25 mouse cellular contexts compared by ENCODE assay signal in the genomic region with DNA sequence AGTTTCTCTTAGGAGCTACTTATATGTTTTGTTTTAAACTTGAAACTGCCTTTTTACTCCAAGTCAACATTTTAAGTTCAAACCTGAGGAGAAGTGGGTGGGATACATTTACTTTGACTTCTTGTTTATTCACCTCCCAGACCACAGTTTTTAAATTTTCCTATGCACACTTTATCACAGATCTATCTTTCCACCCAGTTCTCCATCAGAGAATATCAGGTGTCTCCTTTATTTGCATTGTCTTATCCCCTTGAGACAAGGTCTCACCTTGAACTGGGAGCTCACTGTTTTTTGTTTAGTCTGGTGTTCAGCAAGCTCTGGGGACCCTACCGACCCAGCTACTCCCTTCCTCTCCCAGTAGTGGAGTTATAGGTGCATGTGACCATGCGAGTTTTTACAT. TPM values are rescaled to one million over a fixed set of nuclear protein-coding genes. Genes with fewer than 3 reads are reported as not detected.
DNase-seq lines count a peak whose midpoint lies in the region; ATAC-seq and TF ChIP-seq lines count a peak whose summit lies in the region.
"Had no signal": no experiment of that assay in that cellular context is flagged by ENCODE, and none has a peak within 500 bp of the region (broad histone marks: within the 10 kb centered on the region; RNA-seq: fewer than 3 reads in every experiment).

No protein-coding gene starts in this region.

- H3K27ac ChIP-seq in CH12.LX (ENCODE audit: insufficient read depth, low read depth): no peak overlapping the region
- H3K27ac ChIP-seq in bone marrow, adult 2 months (ENCODE audit: control insufficient read depth, insufficient read depth, low read depth, low read length, poor library complexity): peak overlapping the region; percentile 4; the same call in 1 of the 2 replicates
- H3K27ac ChIP-seq in forebrain, embryonic 12.5 days: no peak overlapping the region
- H3K27ac ChIP-seq: embryonic facial prominence, embryonic 13.5 days; embryonic facial prominence, embryonic 15.5 days; forebrain, embryonic 10.5 days; forebrain, embryonic 13.5 days; forebrain, embryonic 15.5 days had no signal

- TF ChIP-seq POLR2A in CH12.LX (IDR thresholded peaks at IDR 0.05; ENCODE audit: low read depth, low read length): no peak
- TF ChIP-seq POLR2A in bone marrow, adult 2 months (IDR thresholded peaks at IDR 0.05; ENCODE audit: borderline replicate concordance, control insufficient read depth, low read depth, low read length): no peak

- peak; percentile 80 for TF ChIP-seq EP300 in CH12.LX (IDR thresholded peaks at IDR 0.05; ENCODE audit: low read length)

- dilution Hi-C loops in CH12.LX (cut with MboI; ENCODE audit: extremely low pct_ligation_motif_present, extremely low pct_unique_long_range_greater_than_20kb, low sequenced_read_pairs): no loop called here

- peak overlapping the region; percentile 44; the same call in 1 of the 2 replicates for H3K4me2 ChIP-seq in CH12.LX (ENCODE audit: insufficient read depth, low read depth, poor library complexity, severe bottlenecking)
- no peak overlapping the region for H3K4me2 ChIP-seq in forebrain, embryonic 12.5 days
- H3K4me2 ChIP-seq: embryonic facial prominence, embryonic 13.5 days; embryonic facial prominence, embryonic 15.5 days; forebrain, embryonic 13.5 days; forebrain, embryonic 15.5 days had no signal

- no peak for TF ChIP-seq CTCF in CH12.LX (conservative IDR thresholded peaks at IDR 0.05 in 1 of 2, IDR thresholded peaks at IDR 0.05 in 1 of 2; ENCODE audit: low read depth in 2 of 2, low read length in 2 of 2)
- TF ChIP-seq CTCF in bone marrow, adult 2 months (IDR thresholded peaks at IDR 0.05; ENCODE audit: control insufficient read depth, insufficient read depth, low read length): no peak

- peaks cover 4 to 22% of the 10 kb centered on the region in 2 experiments for H3K36me3 ChIP-seq in CH12.LX (replicated peaks in 1 of 2; ENCODE audit: control insufficient read depth in 1 of 2, insufficient read depth in 1 of 2, low read length in 1 of 2)
- H3K36me3 ChIP-seq in splenic B cell, adult 2 months (ENCODE audit: control insufficient read depth, insufficient read depth, low read length, poor library complexity, severe bottlenecking): 0 out of 2 replicates have a peak, but pooled peaks cover 1% of the 10 kb centered on the region
- H3K36me3 ChIP-seq in forebrain, embryonic 12.5 days (replicated peaks): no peaks in the 10 kb centered on the region
- H3K36me3 ChIP-seq: embryonic facial prominence, embryonic 13.5 days; embryonic facial prominence, embryonic 15.5 days; forebrain, embryonic 10.5 days; forebrain, embryonic 15.5 days; G1E had no signal

- TF ChIP-seq RAD21 in CH12.LX (IDR thresholded peaks at IDR 0.05; ENCODE audit: low read depth, low read length): no peak

- 0 out of 2 replicates have a peak overlapping the region, but pooled peaks have one; percentile 26 for H3K9ac ChIP-seq in CH12.LX (ENCODE audit: insufficient read depth, low read depth)
- no peak overlapping the region for H3K9ac ChIP-seq in forebrain, embryonic 12.5 days
- H3K9ac ChIP-seq: embryonic facial prominence, embryonic 13.5 days; embryonic facial prominence, embryonic 15.5 days; forebrain, embryonic 13.5 days; forebrain, embryonic 15.5 days; forebrain, postnatal 0 days had no signal

- peaks cover 2 to 22% of the 10 kb centered on the region in 2 experiments; a peak in 2 of 4 replicates for H3K4me1 ChIP-seq in CH12.LX (ENCODE audit: control insufficient read depth in 1 of 2, insufficient read depth in 2 of 2)
- H3K4me1 ChIP-seq in bone marrow, adult 2 months (ENCODE audit: control insufficient read depth, insufficient read depth, low read length): no peaks in the 10 kb centered on the region; the same call in 1 of the 2 replicates
- no peaks in the 10 kb centered on the region for H3K4me1 ChIP-seq in forebrain, embryonic 12.5 days
- H3K4me1 ChIP-seq: embryonic facial prominence, embryonic 13.5 days; embryonic facial prominence, embryonic 15.5 days; forebrain, embryonic 10.5 days; forebrain, embryonic 13.5 days; forebrain, embryonic 15.5 days had no signal

- H3K27me3 ChIP-seq in CH12.LX (replicated peaks): no peaks in the 10 kb centered on the region
- H3K27me3 ChIP-seq in splenic B cell, adult 2 months (ENCODE audit: control insufficient read depth, insufficient read depth, low read length, poor library complexity, severe bottlenecking): no peaks in the 10 kb centered on the region
- no peaks in the 10 kb centered on the region for H3K27me3 ChIP-seq in forebrain, embryonic 12.5 days
- H3K27me3 ChIP-seq: embryonic facial prominence, embryonic 13.5 days; embryonic facial prominence, embryonic 15.5 days; forebrain, embryonic 13.5 days; forebrain, embryonic 15.5 days had no signal

- ATAC-seq in forebrain, embryonic 12.5 days (ENCODE audit: low FRiP score): no peak
- no peak for ATAC-seq in granulocyte monocyte progenitor cell, adult 5-6 weeks (replicated peaks; ENCODE audit: poor library complexity, severe bottlenecking)
- ATAC-seq: activated CD4-positive, CD25-positive, alpha-beta regulatory T cell, adult 4 months; forebrain, embryonic 13.5 days; forebrain, embryonic 15.5 days; forebrain, postnatal 0 days; Patski had no signal

- WGBS in bone marrow, adult 2 months: 40% methylated on average over 2 of the region's 2 CpGs
- WGBS in forebrain, embryonic 12.5 days: 79% methylated on average over 2 of the region's 2 CpGs

- in situ Hi-C loops in CH12.LX (cut with MboI; ENCODE audit: low pct_ligation_motif_present, low pct_unique_long_range_greater_than_20kb, low sequenced_read_pairs): no loop called here

- DNase-seq in CH12.LX (ENCODE audit: extremely low read depth): peak; percentile 48
- peak; percentile 45 for DNase-seq in splenic B cell, adult 2 months (ENCODE audit: low read depth, low spot score)
- DNase-seq: adrenal gland, postnatal 10 days; adrenal gland, postnatal 25 days; cerebellum, adult 11 months; cerebellum, adult 18-20 months; cerebellum, adult 8-10 months; cerebellum, adult 9-11 months; cerebellum, postnatal 14 days; cerebellum, postnatal 36 days; embryo, embryonic 11 days; forebrain, postnatal 0 days had no signal

- H3K9me3 ChIP-seq in CH12.LX (replicated peaks; ENCODE audit: low read length): no peaks in the 10 kb centered on the region
- H3K9me3 ChIP-seq in forebrain, embryonic 12.5 days: no peaks in the 10 kb centered on the region
- H3K9me3 ChIP-seq: embryonic facial prominence, embryonic 13.5 days; embryonic facial prominence, embryonic 15.5 days; forebrain, embryonic 10.5 days; forebrain, embryonic 13.5 days; forebrain, embryonic 15.5 days; G1E had no signal

- H3K79me2 ChIP-seq in CH12.LX (replicated peaks; ENCODE audit: control insufficient read depth, extremely low read depth, insufficient read depth, poor library complexity, severe bottlenecking): 0 out of 2 replicates have a peak, but pooled peaks cover 2% of the 10 kb centered on the region

- H3K4me3 ChIP-seq in CH12.LX (replicated peaks in 1 of 3; ENCODE audit: low read depth in 2 of 3, low read length in 2 of 3, poor library complexity in 1 of 3): no peak overlapping the region
- H3K4me3 ChIP-seq in bone marrow, adult 2 months (replicated peaks; ENCODE audit: control insufficient read depth, low read depth, low read length): peak overlapping the region; percentile 40
- no peak overlapping the region for H3K4me3 ChIP-seq in forebrain, embryonic 12.5 days (replicated peaks)
- H3K4me3 ChIP-seq: embryonic facial prominence, embryonic 13.5 days; embryonic facial prominence, embryonic 15.5 days; erythroblast, embryonic 14.5 days; forebrain, embryonic 10.5 days; forebrain, embryonic 13.5 days; forebrain, embryonic 15.5 days had no signal

TF ChIP-seq in CH12.LX, 34 proteins besides CTCF, POLR2A, EP300 and RAD21:
- TF ChIP-seq POLR2AphosphoS2 (IDR thresholded peaks at IDR 0.05; ENCODE audit: low read depth, low read length): no peak
- TF ChIP-seq ZKSCAN1 (IDR thresholded peaks at IDR 0.05; ENCODE audit: borderline replicate concordance, low read depth, low read length): no peak
- no peak for TF ChIP-seq ZNF384 (IDR thresholded peaks at IDR 0.05; ENCODE audit: low read depth, low read length)
- peak; percentile 20; the same call in 1 of the 2 replicates for TF ChIP-seq IRF4 (IDR thresholded peaks at IDR 0.05; ENCODE audit: low read depth, low read length)
- TF ChIP-seq JUN (IDR thresholded peaks at IDR 0.05; ENCODE audit: insufficient read depth, low read depth, low read length): no peak
- TF ChIP-seq HCFC1 (IDR thresholded peaks at IDR 0.05; ENCODE audit: low read depth, low read length): no peak
- no peak for TF ChIP-seq JUND (conservative IDR thresholded peaks at IDR 0.05; ENCODE audit: low read depth, low read length)
- peak; percentile 40; the same call in 1 of the 2 replicates for TF ChIP-seq BHLHE40 (IDR thresholded peaks at IDR 0.05; ENCODE audit: low read depth, low read length)
- TF ChIP-seq ETS1 (conservative IDR thresholded peaks at IDR 0.05; ENCODE audit: low read depth, low read length): peak; percentile 59
- no peak for TF ChIP-seq E2F4 (IDR thresholded peaks at IDR 0.05; ENCODE audit: insufficient replicate concordance, low read depth, low read length)
- no peak for TF ChIP-seq SIN3A (IDR thresholded peaks at IDR 0.05; ENCODE audit: low read length)

RNA-seq across cellular contexts. Expression of gene Cybb, which starts 21.7 kb away (rescaled TPM):
- total RNA-seq in CH12.LX (2012; rRNA removed) (46.3 and 57.0 TPM in 2 replicates), CH12.LX (2014; rRNA removed) (111 TPM in 2 replicates)
- polyA plus RNA-seq in CH12.LX (2012; ENCODE audit: insufficient read length, low read depth): 126 and 127 TPM in 2 replicates
- 27.3 and 62.6 TPM in 2 replicates for polyA plus RNA-seq in bone marrow, adult 2 months (2011; ENCODE audit: insufficient read depth, insufficient read length, low replicate concordance, missing spikeins)
- polyA plus RNA-seq in forebrain, embryonic 12.5 days (2016; fragmentation: Nextera tagmentation; extraction: Ambion mirVana): 0.42 and 1.1 TPM in 2 replicates
- total RNA-seq in granulocyte monocyte progenitor cell, adult 5-6 weeks (2014; fragmentation: Nextera tagmentation): 42.2 and 43.0 TPM in 2 replicates
- 67.4 and 76.6 TPM in 2 replicates for total RNA-seq in granulocyte monocyte progenitor cell, adult 5-6 weeks (2017)
- polyA plus RNA-seq: C2C12; erythroblast, embryonic 14.5 days; Patski had no signal

Comparison
In these comparisons a context has a peak if more than half of its experiments do, and no peak if none do; other contexts are left out.
1. RNA of gene Cybb, which starts 21.7 kb away (polyA plus RNA-seq): 126 to 127 TPM in CH12.LX and 27.3 to 62.6 TPM in bone marrow, adult 2 months; 0.42 to 1.1 TPM in forebrain, embryonic 12.5 days; every median in the first group is over 10 times any median in the second.